Mouse (Mus musculus): Measurements from ENCODE around the gene Hebp2. TPM values are rescaled to one million over a fixed set of nuclear protein-coding genes. Genes with fewer than 3 reads are reported as not detected.
"Not testable (repeated sequence)": the region's sequence is repeated elsewhere in the genome, so short reads cannot be mapped to it uniquely, and the experiment has no call there.

Hebp2 gene
- polyA plus RNA-seq (2015; fragmentation: Nextera tagmentation; extraction: Ambion mirVana), result 5.9 and 7.0 TPM in 2 replicates

GRCm38 (mm10) chr10:18545813-18546235, at the start of gene Hebp2:
TSS of gene Hebp2 (minus strand) at chr10:18546076.
- Histone ChIP-seq H3K9me3 (ENCODE audit: control insufficient read depth, low read length) (no peaks in the 10 kb centered on the region), H3K4me1 (ENCODE audit: control insufficient read depth, insufficient read depth, low read length) (peaks cover 9% of the 10 kb centered on the region; the same call in 1 of the 2 replicates), H3K27ac (ENCODE audit: low read length) (peak within 1 kb of the TSS; percentile 27; the same call in 1 of the 2 replicates), H3K4me3 (ENCODE audit: low read length) (peak within 1 kb of the TSS; percentile 67), H3K27me3 (replicated peaks; ENCODE audit: control insufficient read depth, insufficient read depth, low read length) (no peaks in the 10 kb centered on the region), H3K9ac (ENCODE audit: low read depth, low read length) (peak within 1 kb of the TSS; percentile 79), H3K4me2 (ENCODE audit: low read depth, low read length) (peak within 1 kb of the TSS; percentile 95), H3K36me3 (ENCODE audit: control insufficient read depth, insufficient read depth, low read length) (no peaks in the 10 kb centered on the region)
- WGBS, result 1% methylated on average over 22 of the region's 22 CpGs
- ATAC-seq, result peak; percentile 88

DNA sequence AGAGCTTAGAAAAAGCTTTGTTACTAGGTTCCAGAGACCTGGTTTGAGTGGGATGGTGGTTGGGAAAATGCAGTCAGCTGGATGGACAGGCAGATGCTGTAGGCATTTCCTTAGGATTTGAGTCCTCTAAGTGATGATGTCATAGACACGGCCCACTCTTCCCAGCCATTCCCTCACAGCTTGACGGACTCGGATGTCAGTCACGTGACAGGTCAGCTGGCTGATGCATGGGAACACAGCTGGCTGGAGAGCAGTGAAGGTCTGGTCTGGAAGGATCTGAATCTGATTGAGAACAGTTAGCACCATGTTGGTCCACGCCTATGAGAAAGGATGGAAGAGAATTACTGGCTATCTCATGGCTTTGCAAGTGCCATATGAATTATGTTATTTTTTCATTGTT, 43.6 kb upstream of the Hebp2 start:
- no peak overlapping the region for H3K4me2 ChIP-seq (ENCODE audit: low read depth, low read length)
- WGBS, result 87% methylated on average over 5 of the region's 5 CpGs
- ATAC-seq, result no peak
- H3K9ac ChIP-seq (ENCODE audit: low read depth, low read length), result no peak overlapping the region
- H3K4me1 ChIP-seq (ENCODE audit: control insufficient read depth, insufficient read depth, low read length), result no peaks in the 10 kb centered on the region
- no peaks in the 10 kb centered on the region for H3K9me3 ChIP-seq (ENCODE audit: control insufficient read depth, low read length)
- no peaks in the 10 kb centered on the region for H3K27me3 ChIP-seq (replicated peaks; ENCODE audit: control insufficient read depth, insufficient read depth, low read length)
- H3K36me3 ChIP-seq (ENCODE audit: control insufficient read depth, insufficient read depth, low read length), result no peaks in the 10 kb centered on the region
- H3K27ac ChIP-seq (ENCODE audit: low read length), result no peak overlapping the region
- H3K4me3 ChIP-seq (ENCODE audit: low read length), result no peak overlapping the region

- 34% methylated on average over 7 of the region's 7 CpGs for WGBS
- Histone ChIP-seq H3K27me3 (replicated peaks; ENCODE audit: control insufficient read depth, insufficient read depth, low read length) (no peaks in the 10 kb centered on the region), H3K36me3 (ENCODE audit: control insufficient read depth, insufficient read depth, low read length) (no peaks in the 10 kb centered on the region), H3K9ac (ENCODE audit: low read depth, low read length) (no peak overlapping the region), H3K4me2 (ENCODE audit: low read depth, low read length) (no peak overlapping the region), H3K4me1 (ENCODE audit: control insufficient read depth, insufficient read depth, low read length) (no peaks in the 10 kb centered on the region), H3K4me3 (ENCODE audit: low read length) (no peak overlapping the region), H3K27ac (ENCODE audit: low read length) (no peak overlapping the region), H3K9me3 (ENCODE audit: control insufficient read depth, low read length) (no peaks in the 10 kb centered on the region)
- no peak for ATAC-seq
Observed at GRCm38 (mm10) chr10:18584188-18584587, 38.3 kb upstream of the Hebp2 start.

DNA sequence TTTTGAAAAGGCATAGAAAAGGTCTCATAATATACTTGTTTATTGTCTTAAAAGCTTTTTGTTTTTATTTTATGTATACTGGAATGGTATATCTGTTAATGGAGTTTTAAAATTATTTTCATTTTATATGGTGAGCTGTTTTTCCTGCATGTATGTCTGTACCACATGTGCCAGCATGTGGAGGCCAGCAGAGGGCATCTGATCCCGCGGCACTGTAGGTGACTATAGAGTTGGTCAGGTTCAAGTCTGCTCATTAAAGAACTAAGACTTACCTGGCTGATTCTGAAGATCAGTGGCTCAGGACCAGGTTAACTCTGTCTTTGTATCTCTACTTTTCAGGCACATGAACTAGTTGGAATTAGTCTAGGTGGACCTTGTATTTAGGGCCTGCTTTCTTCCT, 26.7 kb upstream of the Hebp2 start:
- no peak overlapping the region for H3K9ac ChIP-seq (ENCODE audit: low read depth, low read length)
- WGBS, result 55% methylated on average over 2 of the region's 2 CpGs
- ATAC-seq, result no peak
- no peak overlapping the region for H3K4me3 ChIP-seq (ENCODE audit: low read length)
- H3K4me2 ChIP-seq (ENCODE audit: low read depth, low read length), result no peak overlapping the region
- no peaks in the 10 kb centered on the region for H3K9me3 ChIP-seq (ENCODE audit: control insufficient read depth, low read length)
- no peak overlapping the region for H3K27ac ChIP-seq (ENCODE audit: low read length)
- H3K27me3 ChIP-seq (replicated peaks; ENCODE audit: control insufficient read depth, insufficient read depth, low read length), result no peaks in the 10 kb centered on the region
- no peaks in the 10 kb centered on the region for H3K36me3 ChIP-seq (ENCODE audit: control insufficient read depth, insufficient read depth, low read length)
- no peaks in the 10 kb centered on the region for H3K4me1 ChIP-seq (ENCODE audit: control insufficient read depth, insufficient read depth, low read length)

DNA sequence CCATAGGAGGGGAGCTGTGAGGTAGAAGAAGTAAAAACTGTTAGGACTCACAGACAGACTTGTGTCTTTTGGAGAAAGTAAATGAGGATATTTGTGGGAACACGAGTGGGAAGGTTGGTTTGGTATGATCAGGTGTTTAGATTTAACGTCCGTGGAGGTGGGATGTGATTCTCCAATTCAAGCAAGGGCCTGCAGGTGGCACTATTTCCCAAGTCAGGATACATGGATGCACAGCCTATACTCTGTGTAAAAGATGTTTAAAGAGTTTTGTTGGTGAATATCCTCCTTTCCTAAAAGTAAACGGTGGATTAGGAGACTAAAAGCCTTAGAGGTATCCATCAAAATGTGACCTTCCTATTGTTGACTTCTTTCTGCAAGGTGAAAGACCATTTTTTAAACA, 17.1 kb upstream of the Hebp2 start:
- no peak overlapping the region for H3K4me3 ChIP-seq (ENCODE audit: low read length)
- no peak overlapping the region for H3K9ac ChIP-seq (ENCODE audit: low read depth, low read length)
- no peaks in the 10 kb centered on the region for H3K9me3 ChIP-seq (ENCODE audit: control insufficient read depth, low read length)
- WGBS, result 5% methylated on average over 4 of the region's 4 CpGs
- no peaks in the 10 kb centered on the region for H3K27me3 ChIP-seq (replicated peaks; ENCODE audit: control insufficient read depth, insufficient read depth, low read length)
- H3K27ac ChIP-seq (ENCODE audit: low read length), result no peak overlapping the region
- ATAC-seq, result peak; percentile 40; the same call in 1 of the 2 replicates
- H3K4me1 ChIP-seq (ENCODE audit: control insufficient read depth, insufficient read depth, low read length), result no peaks in the 10 kb centered on the region
- H3K36me3 ChIP-seq (ENCODE audit: control insufficient read depth, insufficient read depth, low read length), result no peaks in the 10 kb centered on the region
- H3K4me2 ChIP-seq (ENCODE audit: low read depth, low read length), result no peak overlapping the region

GRCm38 (mm10) chr10:18561445-18561844, 15.6 kb upstream of the Hebp2 start:
- no peak for ATAC-seq
- 49% methylated on average over 5 of the region's 5 CpGs for WGBS

DNA sequence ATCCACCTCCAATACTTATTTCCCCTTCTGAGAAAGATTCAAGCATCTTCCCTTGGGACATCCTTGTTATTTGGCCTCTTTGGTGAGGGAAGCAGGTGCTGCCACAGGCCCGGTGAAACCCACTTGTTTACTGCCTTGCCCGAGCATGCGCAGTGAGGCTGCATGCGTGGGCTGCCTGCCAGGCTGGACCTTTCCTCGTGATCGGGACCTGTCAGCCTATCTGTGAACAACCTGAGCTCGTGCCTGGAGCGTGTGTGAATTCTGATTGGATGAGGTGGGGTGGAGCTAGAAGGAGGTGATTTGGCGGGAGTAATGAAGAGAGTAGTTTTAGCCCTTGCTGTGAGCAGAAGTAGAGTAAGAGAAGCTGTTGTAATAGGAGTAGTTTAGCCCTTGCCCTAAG, 13.2 kb upstream of the Hebp2 start:
- not testable (repeated sequence) for H3K4me1 ChIP-seq (ENCODE audit: control insufficient read depth, insufficient read depth, low read length); H3K9ac ChIP-seq (ENCODE audit: low read depth, low read length); H3K4me3 ChIP-seq (ENCODE audit: low read length); H3K27me3 ChIP-seq (replicated peaks; ENCODE audit: control insufficient read depth, insufficient read depth, low read length); H3K36me3 ChIP-seq (ENCODE audit: control insufficient read depth, insufficient read depth, low read length); H3K9me3 ChIP-seq (ENCODE audit: control insufficient read depth, low read length); H3K4me2 ChIP-seq (ENCODE audit: low read depth, low read length); ATAC-seq; H3K27ac ChIP-seq (ENCODE audit: low read length)
- 86% methylated on average over 9 of the region's 9 CpGs for WGBS

More at GRCm38 (mm10) chr10:18561445-18561844, 15.6 kb upstream of the Hebp2 start:
- no peak overlapping the region for H3K4me3 ChIP-seq (ENCODE audit: low read length)
- no peak overlapping the region for H3K4me2 ChIP-seq (ENCODE audit: low read depth, low read length)
- H3K36me3 ChIP-seq (ENCODE audit: control insufficient read depth, insufficient read depth, low read length), result no peaks in the 10 kb centered on the region
- no peak overlapping the region for H3K9ac ChIP-seq (ENCODE audit: low read depth, low read length)
- H3K4me1 ChIP-seq (ENCODE audit: control insufficient read depth, insufficient read depth, low read length), result no peaks in the 10 kb centered on the region
- no peak overlapping the region for H3K27ac ChIP-seq (ENCODE audit: low read length)
- H3K27me3 ChIP-seq (replicated peaks; ENCODE audit: control insufficient read depth, insufficient read depth, low read length), result no peaks in the 10 kb centered on the region
- H3K9me3 ChIP-seq (ENCODE audit: control insufficient read depth, low read length), result no peaks in the 10 kb centered on the region

GRCm38 (mm10) chr10:18549321-18550216, 3.7 kb upstream of the Hebp2 start:
- ATAC-seq, result no peak; the same call in 1 of the 2 replicates
- Histone ChIP-seq H3K4me3 (ENCODE audit: low read length) (peak overlapping the region; percentile 43), H3K27ac (ENCODE audit: low read length) (no peak overlapping the region), H3K9ac (ENCODE audit: low read depth, low read length) (peak overlapping the region; percentile 49; the same call in 1 of the 2 replicates), H3K4me1 (ENCODE audit: control insufficient read depth, insufficient read depth, low read length) (peaks cover 9% of the 10 kb centered on the region; the same call in 1 of the 2 replicates), H3K27me3 (replicated peaks; ENCODE audit: control insufficient read depth, insufficient read depth, low read length) (no peaks in the 10 kb centered on the region), H3K36me3 (ENCODE audit: control insufficient read depth, insufficient read depth, low read length) (no peaks in the 10 kb centered on the region), H3K9me3 (ENCODE audit: control insufficient read depth, low read length) (no peaks in the 10 kb centered on the region), H3K4me2 (ENCODE audit: low read depth, low read length) (peak overlapping the region; percentile 71)
- 9% methylated on average over 35 of the region's 35 CpGs for WGBS

- ATAC-seq, result 0 out of 2 replicates have a peak, but pooled peaks have one; percentile 4
- H3K4me3 ChIP-seq (ENCODE audit: low read length), result no peak overlapping the region
- H3K4me1 ChIP-seq (ENCODE audit: control insufficient read depth, insufficient read depth, low read length), result peaks cover 9% of the 10 kb centered on the region; the same call in 1 of the 2 replicates
- H3K9me3 ChIP-seq (ENCODE audit: control insufficient read depth, low read length), result no peaks in the 10 kb centered on the region
- H3K9ac ChIP-seq (ENCODE audit: low read depth, low read length), result no peak overlapping the region
- no peak overlapping the region for H3K27ac ChIP-seq (ENCODE audit: low read length)
- 63% methylated on average over 4 of the region's 4 CpGs for WGBS
- H3K27me3 ChIP-seq (replicated peaks; ENCODE audit: control insufficient read depth, insufficient read depth, low read length), result no peaks in the 10 kb centered on the region
- no peak overlapping the region for H3K4me2 ChIP-seq (ENCODE audit: low read depth, low read length)
- H3K36me3 ChIP-seq (ENCODE audit: control insufficient read depth, insufficient read depth, low read length), result no peaks in the 10 kb centered on the region
Observed at GRCm38 (mm10) chr10:18547381-18547780, 1.5 kb upstream of the Hebp2 start.
